Mouse (Mus musculus): Measurements from ENCODE around the gene Barhl1. TPM values are rescaled to one million over a fixed set of nuclear protein-coding genes. Genes with fewer than 3 reads are reported as not detected.

The Barhl1 gene
- total RNA-seq, 2 experiments from 2014 or later = 0.79 TPM; not detected in 1

DNA sequence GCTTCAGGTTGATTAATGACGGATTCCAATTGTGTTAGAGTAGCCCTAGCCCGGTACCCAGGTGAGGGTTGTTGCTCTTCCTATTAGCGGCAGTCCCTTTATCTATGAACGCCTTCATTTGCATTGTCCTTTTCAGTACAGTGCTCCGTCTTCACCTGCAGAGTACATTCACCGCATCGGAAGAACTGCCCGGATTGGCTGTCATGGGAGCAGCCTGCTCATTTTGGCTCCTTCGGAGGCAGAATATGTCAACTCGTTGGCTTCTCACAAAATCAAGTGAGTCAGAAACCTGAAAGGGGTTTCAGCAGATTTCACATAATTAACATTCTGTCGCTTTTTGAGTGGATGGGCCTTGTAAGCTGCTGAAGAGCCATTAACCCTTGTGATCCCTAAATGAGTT is 40.9 kb downstream of the Barhl1 start:
- DNase-seq (ENCODE audit: low spot score in 2 of 2) = no peak

DNA sequence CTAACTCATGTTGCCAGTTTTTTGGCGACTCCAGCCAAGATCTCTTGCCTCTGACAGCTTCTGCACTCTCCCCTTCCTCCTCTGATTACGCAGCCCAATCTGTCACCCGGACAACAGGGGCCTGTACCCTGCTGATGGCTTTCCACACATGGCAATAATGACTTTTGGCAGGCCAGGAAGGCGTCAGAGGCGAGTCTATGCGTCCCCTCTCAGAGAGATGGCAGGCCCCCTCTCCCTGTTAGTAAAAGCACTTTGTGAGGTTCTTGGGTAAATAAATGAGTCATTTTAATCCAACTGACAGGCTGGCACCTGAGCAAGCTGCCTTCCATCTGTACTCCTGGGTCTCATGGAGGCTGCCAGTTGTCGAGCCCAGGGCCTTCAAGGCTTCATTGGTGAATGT is 49.0 kb downstream of the Barhl1 start:
- DNase-seq (ENCODE audit: low spot score in 2 of 2) = no peak

DNA sequence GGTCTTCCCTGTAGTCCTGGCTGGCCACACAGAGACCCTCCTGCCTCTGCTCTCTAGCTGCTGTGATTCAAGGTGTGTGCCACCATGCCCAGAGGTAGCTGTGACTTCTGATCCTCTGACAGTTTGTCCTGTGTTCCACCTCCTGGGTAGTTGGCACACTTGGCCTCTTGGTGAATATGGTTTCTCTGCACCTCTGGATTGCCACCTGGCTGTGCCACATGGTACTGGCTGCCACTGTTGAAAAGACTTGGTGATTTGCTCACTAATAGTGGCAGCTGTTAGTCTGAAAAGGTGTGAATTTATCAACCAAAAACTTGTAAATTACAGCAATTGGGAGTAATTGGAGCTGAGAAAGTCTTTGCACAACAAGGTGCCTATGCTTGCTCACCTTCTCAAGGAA is 52.6 kb downstream of the Barhl1 start:
- DNase-seq (ENCODE audit: low spot score in 2 of 2) = no peak

DNA sequence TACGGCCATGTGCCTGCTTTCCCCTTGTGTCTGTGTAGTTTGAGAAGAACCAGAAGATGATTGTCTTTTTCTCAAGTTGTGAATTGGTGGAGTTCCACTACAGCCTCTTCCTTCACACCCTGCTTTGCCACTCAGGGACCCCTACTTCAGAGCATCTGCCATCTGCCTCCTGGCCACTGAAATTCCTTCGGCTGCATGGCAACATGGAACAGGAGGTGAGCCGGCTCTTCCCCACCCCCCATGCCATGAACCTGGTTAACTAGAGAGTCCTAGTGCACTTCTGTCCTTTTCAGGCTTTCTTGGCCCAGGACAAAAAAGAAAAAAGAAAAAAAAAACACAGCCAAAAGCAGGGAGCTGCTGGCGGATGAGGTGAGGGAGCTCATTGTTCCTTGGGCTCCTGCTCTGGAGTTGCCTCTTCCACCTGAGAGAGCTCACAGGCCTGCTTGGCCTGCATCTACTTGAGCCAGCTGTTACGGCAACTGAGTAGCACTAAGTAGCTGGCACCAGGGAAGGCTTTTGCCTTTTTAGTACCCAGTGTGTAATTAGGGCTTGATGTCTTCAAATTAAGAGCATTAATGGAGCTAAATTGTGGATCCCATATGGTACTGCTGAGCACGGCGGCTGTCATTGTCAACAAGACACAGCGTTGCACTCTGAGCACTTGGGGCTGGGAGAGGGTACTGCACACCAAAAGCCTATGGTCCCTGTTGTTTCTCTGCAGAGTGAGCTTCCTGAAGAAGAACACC is 55.6 kb downstream of the Barhl1 start:
- DNase-seq (ENCODE audit: low spot score in 2 of 2) = no peak

DNA sequence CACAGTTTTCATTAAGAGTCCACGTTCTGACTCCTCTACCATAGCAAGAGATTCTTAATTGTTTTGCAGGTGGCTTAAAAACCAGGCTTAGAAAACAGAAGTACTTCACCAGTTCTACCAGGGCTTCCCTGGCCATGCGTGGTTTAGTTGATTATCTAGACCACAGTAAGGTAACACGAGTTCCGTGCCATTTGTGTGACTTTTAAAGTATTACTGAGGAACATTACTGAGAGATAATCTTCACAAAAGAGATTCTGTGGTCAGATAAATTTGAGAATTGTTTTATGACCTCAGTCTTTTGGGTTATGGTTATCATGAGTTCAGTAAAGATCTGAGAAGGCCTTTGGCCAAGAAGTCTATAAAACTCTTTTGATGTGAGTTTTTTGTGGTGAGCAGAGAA is 57.2 kb downstream of the Barhl1 start:
- DNase-seq (ENCODE audit: low spot score in 2 of 2) = no peak

Other genes starting within 250 kb of the Barhl1 start
- 1 to 10 TPM; 1.2 to 2.0 TPM for gene Spaca9, start 216.9 kb downstream of the Barhl1 start, total RNA-seq (2021)
- gene Ak8, start 216.5 kb downstream of the Barhl1 start, total RNA-seq (2021) = under 1 TPM; 0.45 to 0.90 TPM
- 10 to 100 TPM; 43.0 to 44.1 TPM for gene Gtf3c4, start 76.3 kb downstream of the Barhl1 start, total RNA-seq (2021)
- gene Ddx31, start 76.3 kb downstream of the Barhl1 start, total RNA-seq (2021) = 10 to 100 TPM in 1 of 2 experiments, 1 to 10 TPM in 1; 9.4 to 10.8 TPM
- 1 to 10 TPM; 1.2 to 1.9 TPM for gene Cfap77, start 138.4 kb upstream of the Barhl1 start, total RNA-seq (2021)
- gene Ttf1, start 143.6 kb upstream of the Barhl1 start, total RNA-seq (2021) = 10 to 100 TPM; 16.4 to 16.8 TPM
- 10 to 100 TPM; 39.9 to 43.6 TPM for gene Setx, start 207.5 kb upstream of the Barhl1 start, total RNA-seq (2021)

All from adrenal gland, postnatal 4 days (tissue).